Mouse (Mus musculus) intestine, embryonic 16.5 days (tissue): ENCODE data around the gene Eif1b. TPM values are rescaled to one million over a fixed set of nuclear protein-coding genes. Genes with fewer than 3 reads are reported as not detected.

Experiments used
- ATAC-seq: fragments of 200-750 bp; cut with Nextera tagmentation; 2 replicates; pipeline ENCODE4 v1.8.0; 2017; ENCODE audit warnings: moderate TSS enrichment, moderate library complexity
- H3K27ac ChIP-seq: fragments of 300-500 bp; sonication (generic); 2 replicates; pipeline ENCODE4 v1.5.1; 2014; ENCODE audit warnings: mild to moderate bottlenecking, low read length
- H3K27me3 ChIP-seq: fragments of 300-500 bp; sonication (generic); replicated peaks from 2 replicates; pipeline ENCODE4 v1.6.1; 2014; ENCODE audit warnings: low read length, control low read depth, mixed read lengths; ENCODE audit not compliant: control insufficient read depth, insufficient read depth
- H3K36me3 ChIP-seq: fragments of 300-500 bp; sonication (generic); 2 replicates; pipeline ENCODE4 v1.6.1; 2014; ENCODE audit warnings: low read length, control low read depth; ENCODE audit not compliant: control insufficient read depth, insufficient read depth
- H3K4me1 ChIP-seq: fragments of 300-500 bp; sonication (generic); 2 replicates; pipeline ENCODE4 v1.6.1; 2014; ENCODE audit warnings: low read length, control low read depth, mixed read lengths; ENCODE audit not compliant: control insufficient read depth, insufficient read depth
- H3K4me2 ChIP-seq: fragments of 300-500 bp; sonication (generic); 2 replicates; pipeline ENCODE4 v1.6.1; 2014; ENCODE audit warnings: low read depth, low read length, control low read depth
- H3K4me3 ChIP-seq: fragments of 300-500 bp; sonication (generic); 2 replicates; pipeline ENCODE4 v1.5.1; 2014; ENCODE audit warnings: mild to moderate bottlenecking, low read length
- H3K9ac ChIP-seq: fragments of 300-500 bp; sonication (generic); 2 replicates; pipeline ENCODE4 v1.6.1; 2014; ENCODE audit warnings: low read depth, low read length
- H3K9me3 ChIP-seq: fragments of 300-500 bp; sonication (generic); 2 replicates; pipeline ENCODE4 v1.6.1; 2016; ENCODE audit warnings: low read length, control low read depth; ENCODE audit not compliant: control insufficient read depth
- WGBS: fragments of 180-500 bp; shearing (Covaris S2); extraction: QIAGEN DNeasy Blood & Tissue Kit; methylation state at CpG from one replicate; pipeline ENCODE4 v1.1.7; 2014; 5-methylcytosine and 5-hydroxymethylcytosine counted together
- polyA plus RNA-seq: library from polyadenylated mRNA; unstranded; fragments of >200 nt; fragmentation: Nextera tagmentation; extraction: Ambion mirVana; gene quantifications from 2 replicates; pipeline ENCODE4 v1.2.1, GENCODE M21; 2015

Eif1b gene
- polyA plus RNA-seq, 1 experiment from 2014 or later: 141 TPM

DNA sequence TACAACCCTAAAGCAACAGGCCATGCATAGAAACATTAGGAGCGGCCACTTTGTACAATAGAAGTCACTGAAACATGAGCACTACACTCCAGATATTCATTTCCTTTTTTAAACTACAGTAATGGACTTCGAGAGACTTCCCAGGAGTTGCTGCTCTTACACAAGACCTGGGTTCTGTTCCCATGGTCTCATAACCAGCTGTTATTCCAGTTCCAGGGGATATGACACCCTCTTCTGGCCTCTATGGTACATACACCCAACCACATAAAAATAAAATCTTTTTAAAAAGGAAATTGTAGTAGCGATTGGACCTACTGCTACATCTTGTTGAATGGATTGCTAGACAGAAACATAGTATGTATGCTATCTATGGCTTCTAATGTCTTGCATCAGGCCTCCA lies 523 bp upstream of the Eif1b start:
- Histone ChIP-seq H3K4me3 (peak overlapping the region; percentile 99), H3K27ac (no peak overlapping the region), H3K36me3 (peaks cover 13% of the 10 kb centered on the region), H3K9ac (no peak overlapping the region), H3K9me3 (no peaks in the 10 kb centered on the region), H3K4me1 (peaks cover 9% of the 10 kb centered on the region), H3K27me3 (no peaks in the 10 kb centered on the region), H3K4me2 (peak overlapping the region; percentile 82)
- ATAC-seq: no peak
- WGBS: 87% methylated on average over 3 of the region's 3 CpGs

DNA sequence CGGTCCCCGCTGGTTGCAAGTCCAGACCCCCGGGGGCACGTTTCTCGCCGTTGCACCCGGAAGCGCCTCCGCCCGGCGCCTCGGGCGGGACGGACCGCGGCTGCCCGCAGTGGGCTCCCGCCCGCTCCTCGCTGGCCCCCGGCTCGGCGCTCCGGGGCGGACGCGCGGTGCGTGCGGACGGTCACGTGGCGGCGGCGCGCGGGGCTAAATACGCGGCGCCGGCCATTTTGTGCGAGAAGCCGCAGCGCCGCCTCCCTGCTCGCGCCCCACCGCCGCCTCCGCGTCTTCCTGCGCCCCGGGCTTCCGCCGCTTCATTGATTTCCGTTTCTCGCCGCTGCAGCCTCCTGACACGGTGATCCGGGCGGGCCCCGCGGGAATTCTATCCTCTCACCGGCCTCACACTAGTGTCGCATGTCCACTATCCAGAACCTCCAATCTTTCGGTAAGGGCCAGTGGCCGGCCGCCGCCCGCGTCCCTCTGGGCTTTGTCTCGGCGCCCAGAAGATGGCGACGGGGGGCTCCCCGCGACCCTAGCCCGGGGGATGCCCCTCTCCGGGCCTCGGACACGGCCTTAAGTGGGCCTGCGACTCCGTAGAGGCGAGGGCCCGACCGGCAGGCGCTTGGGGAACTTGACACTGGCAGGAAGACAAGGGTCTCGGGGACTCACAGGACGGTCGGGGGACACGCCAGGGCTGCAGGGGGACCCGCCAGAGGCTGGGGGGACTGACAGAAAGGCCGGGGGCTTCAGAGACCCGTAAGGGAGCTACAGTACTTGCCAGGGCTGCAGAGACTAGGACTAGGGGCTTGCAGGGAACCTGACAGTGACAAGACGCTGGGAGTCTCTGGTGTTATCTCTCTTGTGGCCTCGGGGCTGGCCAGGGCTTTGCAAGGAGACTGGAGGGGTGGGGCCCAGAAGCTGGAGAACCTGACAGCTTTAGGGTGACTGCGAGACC lies 644 bp downstream of the Eif1b start:
- peak; percentile 87 for ATAC-seq
- WGBS: 1% methylated on average over 88 of the region's 97 CpGs
- H3K36me3 ChIP-seq: peaks cover 13% of the 10 kb centered on the region
- H3K4me2 ChIP-seq: peak overlapping the region; percentile 87
- H3K27me3 ChIP-seq: no peaks in the 10 kb centered on the region
- H3K9me3 ChIP-seq: no peaks in the 10 kb centered on the region
- H3K4me3 ChIP-seq: peak overlapping the region; percentile 99
- peak overlapping the region; percentile 90 for H3K27ac ChIP-seq
- peaks cover 9% of the 10 kb centered on the region for H3K4me1 ChIP-seq
- H3K9ac ChIP-seq: peak overlapping the region; percentile 98

DNA sequence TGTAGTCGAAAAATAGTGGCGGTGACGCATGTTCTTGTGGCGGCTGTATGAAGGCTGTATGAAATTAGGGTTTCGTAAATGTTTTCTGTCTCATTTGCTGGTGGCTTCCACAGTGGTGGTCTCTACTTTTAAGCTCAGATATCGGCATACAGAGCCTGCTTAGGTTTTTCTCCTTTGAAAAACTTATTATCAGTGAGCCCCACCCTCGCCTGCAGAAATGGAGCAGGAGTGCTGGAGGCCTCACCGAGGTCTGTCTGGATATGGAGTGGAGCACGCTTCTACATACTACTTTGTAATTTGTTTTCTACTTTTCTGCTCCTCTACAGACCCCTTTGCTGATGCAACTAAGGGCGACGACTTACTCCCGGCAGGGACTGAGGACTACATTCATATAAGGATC lies 1.7 kb downstream of the Eif1b start:
- Histone ChIP-seq H3K27me3 (no peaks in the 10 kb centered on the region), H3K9ac (peak overlapping the region; percentile 98), H3K27ac (no peak overlapping the region; the same call in 1 of the 2 replicates), H3K4me3 (peak overlapping the region; percentile 99), H3K36me3 (peaks cover 13% of the 10 kb centered on the region), H3K4me1 (peaks cover 9% of the 10 kb centered on the region), H3K9me3 (no peaks in the 10 kb centered on the region), H3K4me2 (peak overlapping the region; percentile 87)
- WGBS: 71% methylated on average over 12 of the region's 12 CpGs
- no peak for ATAC-seq

DNA sequence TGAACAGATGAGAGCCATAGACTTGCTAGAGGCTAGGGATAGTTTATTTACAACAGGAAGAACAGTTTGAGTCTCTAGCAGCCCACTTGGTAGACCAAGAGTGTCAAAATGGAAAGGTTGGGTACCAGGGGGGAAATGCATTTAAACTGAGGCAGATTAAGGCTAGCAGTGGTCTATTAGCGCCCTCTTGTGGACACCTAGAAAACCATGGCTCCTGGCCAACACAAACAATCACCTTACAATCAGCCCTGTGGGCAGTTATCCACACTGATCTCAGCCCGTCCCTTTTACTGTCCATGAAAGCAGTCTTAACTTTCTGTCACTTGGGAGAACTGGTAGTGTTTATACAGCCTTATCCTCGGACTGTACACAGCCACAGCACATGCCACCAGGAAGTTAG lies 4.7 kb downstream of the Eif1b start:
- H3K27me3 ChIP-seq: no peaks in the 10 kb centered on the region
- H3K4me3 ChIP-seq: no peak overlapping the region
- no peak overlapping the region for H3K9ac ChIP-seq
- peaks cover 9% of the 10 kb centered on the region for H3K4me1 ChIP-seq
- no peaks in the 10 kb centered on the region for H3K9me3 ChIP-seq
- H3K27ac ChIP-seq: no peak overlapping the region
- peak; percentile 28; the same call in 1 of the 2 replicates for ATAC-seq
- H3K36me3 ChIP-seq: peaks cover 13% of the 10 kb centered on the region
- no peak overlapping the region for H3K4me2 ChIP-seq
- 5% methylated on average over 3 of the region's 3 CpGs for WGBS

DNA sequence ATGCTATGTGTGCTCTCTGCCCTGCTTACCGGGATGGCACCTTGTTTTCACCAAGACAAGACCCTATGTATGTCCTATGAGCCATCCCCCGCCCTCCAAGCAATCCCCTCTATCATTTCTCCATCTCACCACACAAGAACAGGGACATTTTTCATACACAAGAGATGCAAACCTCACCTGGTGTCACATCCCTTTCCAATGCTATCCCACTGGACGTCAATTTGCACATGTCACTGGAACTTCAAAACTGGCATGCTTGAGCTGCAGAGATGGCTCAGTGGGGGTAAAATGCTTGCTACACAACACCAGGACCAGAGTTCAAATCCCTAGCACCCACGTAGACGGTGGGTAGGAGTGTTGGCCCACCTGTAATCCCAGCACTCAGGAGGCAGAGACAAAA lies 6.0 kb downstream of the Eif1b start:
- 84% methylated on average over 5 of the region's 5 CpGs for WGBS
- no peaks in the 10 kb centered on the region for H3K9me3 ChIP-seq
- ATAC-seq: no peak

DNA sequence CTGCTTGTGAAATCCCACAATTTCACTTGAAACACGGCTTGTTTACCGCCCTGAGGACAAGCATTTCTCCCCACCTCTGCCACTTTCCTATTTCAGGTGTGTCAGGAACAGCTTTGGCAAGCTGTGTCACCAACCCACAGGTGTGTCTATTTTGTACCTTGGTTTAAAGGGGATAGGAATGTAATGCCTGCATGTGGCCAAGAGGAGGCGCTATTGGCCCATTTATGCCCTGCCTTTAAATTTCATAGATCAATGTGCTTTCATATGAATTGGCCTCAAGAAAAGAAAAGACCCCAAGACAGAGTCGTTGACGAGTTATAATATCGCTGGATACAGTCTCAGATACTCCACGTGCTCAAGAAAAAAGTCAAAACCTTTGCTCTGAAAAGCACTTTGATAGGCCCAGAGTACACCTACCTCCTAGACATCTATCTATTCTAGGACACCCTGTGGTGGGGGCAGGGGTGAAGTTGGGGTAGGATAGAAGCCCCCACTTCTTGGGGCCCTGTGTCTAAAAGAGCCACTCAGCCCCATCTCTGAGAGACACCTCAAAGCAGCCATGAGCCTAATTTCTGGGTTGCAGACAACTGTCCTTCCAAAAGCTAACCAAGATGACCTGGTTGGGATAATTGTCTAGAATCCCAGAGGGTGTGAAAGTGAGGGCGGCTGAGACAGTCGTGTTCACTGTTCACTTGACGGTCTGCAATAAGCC lies 9.3 kb downstream of the Eif1b start:
- Histone ChIP-seq H3K4me2 (no peak overlapping the region), H3K27ac (no peak overlapping the region), H3K4me1 (no peaks in the 10 kb centered on the region), H3K27me3 (no peaks in the 10 kb centered on the region), H3K4me3 (no peak overlapping the region), H3K9me3 (peaks cover under 1% of the 10 kb centered on the region; the same call in 1 of the 2 replicates), H3K36me3 (no peaks in the 10 kb centered on the region), H3K9ac (no peak overlapping the region)
- WGBS: 32% methylated on average over 10 of the region's 10 CpGs
- 0 out of 2 replicates have a peak, but pooled peaks have one; percentile 3 for ATAC-seq

More for the DNA sequence above, 6.0 kb downstream of the Eif1b start:
- Histone ChIP-seq H3K36me3 (peaks cover 13% of the 10 kb centered on the region), H3K4me1 (peaks cover 9% of the 10 kb centered on the region), H3K4me2 (no peak overlapping the region), H3K27ac (no peak overlapping the region), H3K27me3 (no peaks in the 10 kb centered on the region), H3K4me3 (no peak overlapping the region), H3K9ac (no peak overlapping the region)

DNA sequence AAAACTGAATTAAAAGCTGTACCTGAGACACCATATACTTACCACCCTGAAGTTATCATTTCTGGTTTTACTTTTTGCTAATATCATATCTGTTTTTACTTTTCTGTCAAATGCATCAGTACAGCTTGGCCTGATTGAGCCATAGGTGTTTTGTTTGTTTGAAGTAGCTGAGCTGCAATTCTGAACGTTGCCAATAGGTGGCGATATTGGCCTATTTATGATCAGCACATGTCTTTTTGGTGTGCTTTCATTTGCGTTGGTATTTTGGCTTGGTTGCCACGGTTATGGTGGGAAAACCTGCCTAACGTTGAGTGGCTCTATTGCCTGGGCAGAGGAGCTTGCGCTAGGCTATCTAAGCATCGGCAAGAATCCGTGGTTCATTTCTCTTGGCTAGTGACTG lies 10.0 kb downstream of the Eif1b start:
- 7% methylated on average over 8 of the region's 8 CpGs for WGBS
- Histone ChIP-seq H3K27me3 (no peaks in the 10 kb centered on the region), H3K4me3 (no peak overlapping the region), H3K9ac (no peak overlapping the region), H3K4me2 (no peak overlapping the region), H3K27ac (no peak overlapping the region), H3K4me1 (no peaks in the 10 kb centered on the region), H3K9me3 (peaks cover 4% of the 10 kb centered on the region; the same call in 1 of the 2 replicates), H3K36me3 (no peaks in the 10 kb centered on the region)
- ATAC-seq: peak; percentile 38; the same call in 1 of the 2 replicates

DNA sequence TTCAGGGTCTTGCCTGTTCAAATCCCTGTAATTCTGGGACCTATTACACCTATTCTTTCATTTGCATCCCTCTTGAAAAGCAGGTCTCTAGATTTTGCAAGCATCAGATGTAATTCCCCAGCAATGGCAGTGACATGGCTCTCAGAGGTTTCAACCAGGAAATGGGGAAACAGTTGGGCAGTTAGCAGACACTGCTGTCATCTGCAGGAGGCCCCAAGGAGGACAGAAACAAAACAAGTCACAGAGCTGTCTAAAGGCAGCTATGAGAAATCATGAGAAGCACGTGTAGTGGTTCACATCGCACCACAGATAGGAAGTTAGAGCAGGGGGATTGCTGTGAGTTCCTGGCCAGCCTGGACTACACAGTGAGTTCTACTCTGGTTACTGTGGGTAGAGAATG lies 12.4 kb downstream of the Eif1b start:
- Histone ChIP-seq H3K27ac (no peak overlapping the region), H3K36me3 (no peaks in the 10 kb centered on the region), H3K9me3 (peaks cover 4% of the 10 kb centered on the region; the same call in 1 of the 2 replicates), H3K4me3 (no peak overlapping the region), H3K4me1 (no peaks in the 10 kb centered on the region), H3K9ac (no peak overlapping the region), H3K27me3 (no peaks in the 10 kb centered on the region), H3K4me2 (no peak overlapping the region)
- 77% methylated on average over 2 of the region's 2 CpGs for WGBS
- no peak for ATAC-seq

DNA sequence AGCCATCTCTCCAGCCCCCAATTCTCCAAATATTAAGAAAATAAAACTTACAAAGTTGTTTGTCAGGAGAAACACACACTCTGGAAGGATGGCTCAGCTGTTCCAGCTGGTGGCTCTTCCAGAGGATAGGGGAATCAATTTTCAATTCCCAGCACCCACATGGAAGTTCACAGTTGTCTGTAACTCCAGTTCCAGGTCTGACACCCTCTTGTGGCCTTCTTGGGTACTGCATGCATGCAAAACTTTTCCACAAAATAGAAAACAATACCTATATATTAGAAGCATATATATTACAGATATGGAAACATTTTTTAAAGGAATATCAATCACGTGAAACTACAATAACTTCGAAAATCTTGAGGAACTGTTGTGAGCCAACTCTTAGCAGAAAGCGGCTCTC lies 19.7 kb downstream of the Eif1b start:
- no peaks in the 10 kb centered on the region for H3K27me3 ChIP-seq
- 80% methylated on average over 3 of the region's 3 CpGs for WGBS
- ATAC-seq: no peak
- no peaks in the 10 kb centered on the region for H3K9me3 ChIP-seq
- H3K4me1 ChIP-seq: no peaks in the 10 kb centered on the region
- no peaks in the 10 kb centered on the region for H3K36me3 ChIP-seq
- H3K27ac ChIP-seq: no peak overlapping the region
- H3K9ac ChIP-seq: no peak overlapping the region
- H3K4me2 ChIP-seq: no peak overlapping the region
- H3K4me3 ChIP-seq: no peak overlapping the region
